Mouse (Mus musculus): ENCODE data around the gene Wrnip1. TPM values are rescaled to one million over a fixed set of nuclear protein-coding genes. Genes with fewer than 3 reads are reported as not detected.
A peak's percentile ranks its signal among the peaks of the same experiment; 100 is the strongest.
"Not testable (repeated sequence)": the region's sequence is repeated elsewhere in the genome, so short reads cannot be mapped to it uniquely, and the experiment has no call there.

Wrnip1 gene
- polyA plus RNA-seq, 1 experiment from 2014 or later: 44.1 TPM

GRCm38 (mm10) chr13:32864529-32864928 is 62.7 kb downstream of the Wrnip1 start:
- not testable (repeated sequence) for H3K4me3 ChIP-seq; H3K36me3 ChIP-seq; H3K9ac ChIP-seq; ATAC-seq (ENCODE audit: low FRiP score, low read depth); H3K4me1 ChIP-seq (replicated peaks); H3K9me3 ChIP-seq; H3K4me2 ChIP-seq; H3K27me3 ChIP-seq; H3K27ac ChIP-seq (replicated peaks)
- WGBS: 82% methylated on average over 3 of the region's 3 CpGs

GRCm38 (mm10) chr13:32865591-32865990 is 63.8 kb downstream of the Wrnip1 start:
- no peak overlapping the region for H3K9ac ChIP-seq
- H3K36me3 ChIP-seq: no peaks in the 10 kb centered on the region
- H3K27ac ChIP-seq (replicated peaks): no peak overlapping the region
- no peaks in the 10 kb centered on the region for H3K4me1 ChIP-seq (replicated peaks)
- H3K4me2 ChIP-seq: no peak overlapping the region
- H3K9me3 ChIP-seq: no peaks in the 10 kb centered on the region
- WGBS: 75% methylated on average over 2 of the region's 2 CpGs
- H3K4me3 ChIP-seq: no peak overlapping the region
- ATAC-seq (ENCODE audit: low FRiP score, low read depth): no peak
- no peaks in the 10 kb centered on the region for H3K27me3 ChIP-seq

- Histone ChIP-seq H3K27me3 (no peaks in the 10 kb centered on the region), H3K27ac (replicated peaks) (no peak overlapping the region), H3K4me2 (no peak overlapping the region), H3K36me3 (no peaks in the 10 kb centered on the region), H3K4me1 (replicated peaks) (no peaks in the 10 kb centered on the region), H3K9ac (no peak overlapping the region), H3K9me3 (no peaks in the 10 kb centered on the region), H3K4me3 (no peak overlapping the region)
- WGBS: 9% methylated on average over 9 of the region's 9 CpGs
- peak; percentile 85 for ATAC-seq (ENCODE audit: low FRiP score, low read depth)
These were observed 64.6 kb downstream of the Wrnip1 start for GRCm38 (mm10) chr13:32866484-32866883.

GRCm38 (mm10) chr13:32867030-32867429 is 65.2 kb downstream of the Wrnip1 start:
- Histone ChIP-seq H3K4me2 (no peak overlapping the region), H3K9ac (no peak overlapping the region), H3K4me1 (replicated peaks) (no peaks in the 10 kb centered on the region), H3K27me3 (no peaks in the 10 kb centered on the region), H3K27ac (replicated peaks) (no peak overlapping the region), H3K36me3 (no peaks in the 10 kb centered on the region), H3K9me3 (no peaks in the 10 kb centered on the region), H3K4me3 (no peak overlapping the region)
- WGBS: 48% methylated on average over 2 of the region's 2 CpGs
- no peak; the same call in 1 of the 2 replicates for ATAC-seq (ENCODE audit: low FRiP score, low read depth)

- not testable (repeated sequence) for ATAC-seq (ENCODE audit: low FRiP score, low read depth); H3K27me3 ChIP-seq; H3K9ac ChIP-seq; H3K36me3 ChIP-seq; H3K4me3 ChIP-seq; H3K9me3 ChIP-seq; H3K27ac ChIP-seq (replicated peaks); H3K4me2 ChIP-seq; H3K4me1 ChIP-seq (replicated peaks)
- WGBS: 90% methylated on average over 4 of the region's 4 CpGs
These were observed 66.4 kb downstream of the Wrnip1 start for GRCm38 (mm10) chr13:32868233-32868632.

- Histone ChIP-seq H3K4me1 (replicated peaks) (no peaks in the 10 kb centered on the region), H3K4me2 (no peak overlapping the region), H3K4me3 (no peak overlapping the region), H3K36me3 (no peaks in the 10 kb centered on the region), H3K27me3 (no peaks in the 10 kb centered on the region), H3K9ac (no peak overlapping the region), H3K27ac (replicated peaks) (no peak overlapping the region), H3K9me3 (no peaks in the 10 kb centered on the region)
- ATAC-seq (ENCODE audit: low FRiP score, low read depth): no peak
- 79% methylated on average over 5 of the region's 5 CpGs for WGBS
These were observed 67.0 kb downstream of the Wrnip1 start for GRCm38 (mm10) chr13:32868843-32869242.

Other genes with a start within 250 kb of the Wrnip1 start
- gene Mylk4, start 18.1 kb upstream of the Wrnip1 start, polyA plus RNA-seq (2015; fragmentation: Nextera tagmentation; extraction: Ambion mirVana): 0.06 and 0.26 TPM in 2 replicates
- not detected in 2 replicates for gene D930007J09Rik, start 811 bp downstream of the Wrnip1 start, polyA plus RNA-seq (2015; fragmentation: Nextera tagmentation; extraction: Ambion mirVana)
- 1.7 and 5.8 TPM in 2 replicates for gene Serpinb1a, start 49.1 kb downstream of the Wrnip1 start, polyA plus RNA-seq (2015; fragmentation: Nextera tagmentation; extraction: Ambion mirVana)
- 0.17 TPM in 1 of 2 replicates, not detected in the other for gene Serpinb1c, start 96.2 kb downstream of the Wrnip1 start, polyA plus RNA-seq (2015; fragmentation: Nextera tagmentation; extraction: Ambion mirVana)
- 2.0 and 2.6 TPM in 2 replicates for gene Serpinb6b, start 163.2 kb downstream of the Wrnip1 start, polyA plus RNA-seq (2015; fragmentation: Nextera tagmentation; extraction: Ambion mirVana)
- gene Serpinb9, start 201.2 kb downstream of the Wrnip1 start, polyA plus RNA-seq (2015; fragmentation: Nextera tagmentation; extraction: Ambion mirVana): 1.8 and 2.2 TPM in 2 replicates
- 0.45 and 0.57 TPM in 2 replicates for gene Serpinb9b, start 225.4 kb downstream of the Wrnip1 start, polyA plus RNA-seq (2015; fragmentation: Nextera tagmentation; extraction: Ambion mirVana)